Mouse (Mus musculus): ENCODE measurements around the gene Hnrnph3.
A peak's percentile ranks its signal among the peaks of the same experiment; 100 is the strongest.
"Not testable (repeated sequence)": the region's sequence is repeated elsewhere in the genome, so short reads cannot be mapped to it uniquely, and the experiment has no call there.

Hnrnph3 gene

GRCm38 (mm10) chr10:63023749-63024579, at the start of gene Hnrnph3, which contains the start of gene Pbld2:
Hnrnph3 (minus strand) TSS chr10:63024217.
Pbld2 (plus strand) TSS chr10:63024315.
- peak; percentile 98 for DNase-seq

- DNase-seq, result peak; percentile 82
Observed at GRCm38 (mm10) chr10:63065988-63066387, 42.0 kb upstream of the Hnrnph3 start.

- DNase-seq, result no peak
Observed at GRCm38 (mm10) chr10:63065561-63065960, 41.5 kb upstream of the Hnrnph3 start.

GRCm38 (mm10) chr10:63064516-63064915, 40.5 kb upstream of the Hnrnph3 start:
- no peak for DNase-seq

GRCm38 (mm10) chr10:63063365-63063764, 39.3 kb upstream of the Hnrnph3 start:
- no peak for DNase-seq

GRCm38 (mm10) chr10:63062696-63063095, 38.7 kb upstream of the Hnrnph3 start:
- DNase-seq, result no peak

GRCm38 (mm10) chr10:63061266-63061665, 37.2 kb upstream of the Hnrnph3 start:
- DNase-seq, result no peak

- no peak for DNase-seq
Observed at GRCm38 (mm10) chr10:63060406-63060805, 36.4 kb upstream of the Hnrnph3 start.

- DNase-seq, result no peak
Observed at GRCm38 (mm10) chr10:63059862-63060261, 35.8 kb upstream of the Hnrnph3 start, which contains the start of gene Pbld1. Pbld1 (plus strand) TSS chr10:63060162.

- DNase-seq, result no peak
Observed at GRCm38 (mm10) chr10:63056966-63057750, 33.1 kb upstream of the Hnrnph3 start.

GRCm38 (mm10) chr10:63054586-63054985, 30.6 kb upstream of the Hnrnph3 start:
- no peak for DNase-seq

GRCm38 (mm10) chr10:63054071-63054470, 30.1 kb upstream of the Hnrnph3 start:
- DNase-seq, result not testable (repeated sequence)

GRCm38 (mm10) chr10:63053007-63053406, 29.0 kb upstream of the Hnrnph3 start:
- DNase-seq, result no peak

GRCm38 (mm10) chr10:63052011-63052410, 28.0 kb upstream of the Hnrnph3 start:
- DNase-seq, result no peak

GRCm38 (mm10) chr10:63051267-63051666, 27.2 kb upstream of the Hnrnph3 start:
- DNase-seq, result no peak

- DNase-seq, result no peak
Observed at GRCm38 (mm10) chr10:63049106-63049505, 25.1 kb upstream of the Hnrnph3 start.

- DNase-seq, result no peak
Observed at GRCm38 (mm10) chr10:63047751-63048150, 23.7 kb upstream of the Hnrnph3 start.

GRCm38 (mm10) chr10:63043154-63043553, 19.1 kb upstream of the Hnrnph3 start:
- no peak for DNase-seq

GRCm38 (mm10) chr10:63039867-63040628, 16.0 kb upstream of the Hnrnph3 start:
- DNase-seq, result no peak

GRCm38 (mm10) chr10:63038571-63039320, 14.7 kb upstream of the Hnrnph3 start:
- no peak for DNase-seq

GRCm38 (mm10) chr10:63032956-63033355, 8.9 kb upstream of the Hnrnph3 start:
- no peak for DNase-seq

GRCm38 (mm10) chr10:63032267-63032666, 8.2 kb upstream of the Hnrnph3 start:
- no peak for DNase-seq
